Mouse (Mus musculus) MEL (cell line): ENCODE measurements around the gene Uri1. TPM values are rescaled to one million over a fixed set of nuclear protein-coding genes. Genes with fewer than 3 reads are reported as not detected.

Experiments
- DNase-seq: peaks from one replicate; pipeline ENCODE4 v3.0.0; 2011; ENCODE audit warnings: low read depth, low spot score
- H3K27ac ChIP-seq: 2 replicates; pipeline ENCODE4 v1.5.1; 2012; ENCODE audit warnings: low read depth, mild to moderate bottlenecking, control low read depth, low read length, moderate library complexity; ENCODE audit not compliant: control insufficient read depth
- H3K27me3 ChIP-seq, 2 experiments: fragments of 150-350 bp in 1 of 2; sonication (generic) in 1 of 2; 2 replicates each; pipeline ENCODE4 v1.6.1; 2012; ENCODE audit warnings: low read length in 2 of 2, mild to moderate bottlenecking in 2 of 2, improper control_type of control experiment in 1 of 2, moderate library complexity in 1 of 2; ENCODE audit not compliant: insufficient read depth in 2 of 2, control insufficient read depth in 1 of 2
- H3K36me3 ChIP-seq, 2 experiments: 2 replicates each; pipeline ENCODE4 v1.6.1; 2012 to 2014; ENCODE audit warnings: low read length in 2 of 2, improper control_type of control experiment in 1 of 2, inconsistent platforms in 1 of 2, mild to moderate bottlenecking in 1 of 2; ENCODE audit not compliant: insufficient read depth in 2 of 2, control insufficient read depth in 1 of 2
- H3K4me1 ChIP-seq, 2 experiments: fragments of 150-350 bp in 1 of 2; sonication (generic) in 1 of 2; 2 replicates each; pipeline ENCODE4 v1.6.1; 2012; ENCODE audit warnings: low read length in 2 of 2, improper control_type of control experiment in 1 of 2, mild to moderate bottlenecking in 1 of 2; ENCODE audit not compliant: insufficient read depth in 2 of 2, control insufficient read depth in 1 of 2
- H3K4me3 ChIP-seq, 2 experiments: fragments of 150-350 bp in 1 of 2; sonication (generic) in 1 of 2; 2 replicates each; pipeline ENCODE4 v1.5.1; 2012; ENCODE audit warnings: low read depth in 2 of 2, low read length in 2 of 2, mild to moderate bottlenecking in 2 of 2, moderate library complexity in 2 of 2, control low read depth in 1 of 2, improper control_type of control experiment in 1 of 2; ENCODE audit not compliant: control insufficient read depth in 1 of 2, insufficient read depth in 1 of 2
- H3K79me2 ChIP-seq: 2 replicates; pipeline ENCODE4 v1.6.1; 2012; ENCODE audit warnings: mild to moderate bottlenecking, low read length, moderate library complexity; ENCODE audit not compliant: control insufficient read depth, poor library complexity, insufficient read depth
- H3K9ac ChIP-seq: 2 replicates; pipeline ENCODE4 v1.6.1; 2012; ENCODE audit warnings: low read depth, mild to moderate bottlenecking, control low read depth, low read length, moderate library complexity; ENCODE audit not compliant: control insufficient read depth, poor library complexity, severe bottlenecking
- H3K9me3 ChIP-seq: fragments of 150-350 bp; sonication (generic); replicated peaks from 2 replicates; pipeline ENCODE4 v1.6.1; 2012; ENCODE audit warnings: mild to moderate bottlenecking, low read length, improper control_type of control experiment, moderate library complexity; ENCODE audit not compliant: insufficient read depth
- BHLHE40 ChIP-seq: IDR thresholded peaks from 2 replicates; pipeline ENCODE4 v1.6.1; 2012; ENCODE audit warnings: low read depth, mild to moderate bottlenecking, inconsistent platforms, low read length, improper control_type of control experiment, borderline replicate concordance
- CHD1 ChIP-seq: IDR thresholded peaks from 2 replicates; pipeline ENCODE4 v1.6.1; 2012; ENCODE audit warnings: low read depth, mild to moderate bottlenecking, inconsistent platforms, low read length, improper control_type of control experiment
- CHD2 ChIP-seq: IDR thresholded peaks from 2 replicates; pipeline ENCODE4 v1.6.1; 2011; ENCODE audit warnings: low read length, improper control_type of control experiment
- CTCF ChIP-seq, 3 experiments: IDR thresholded peaks in 2 of 3; conservative IDR thresholded peaks in 1 of 3; 2 replicates each; pipeline ENCODE4 v1.5.1; 2011 to 2012; ENCODE audit warnings: low read length in 3 of 3, low read depth in 2 of 3, mild to moderate bottlenecking in 2 of 3, improper control_type of control experiment in 1 of 3, inconsistent platforms in 1 of 3, mixed read lengths in 1 of 3, moderate library complexity in 1 of 3; ENCODE audit not compliant: control insufficient read depth in 1 of 3, insufficient read depth in 1 of 3, poor library complexity in 1 of 3, severe bottlenecking in 1 of 3
- ETS1 ChIP-seq: IDR thresholded peaks from 2 replicates; pipeline ENCODE4 v1.6.1; 2012; ENCODE audit warnings: low read depth, mild to moderate bottlenecking, inconsistent platforms, low read length, improper control_type of control experiment, moderate library complexity
- GABPA ChIP-seq: IDR thresholded peaks from 2 replicates; pipeline ENCODE4 v1.6.1; 2012; ENCODE audit warnings: low read depth, mild to moderate bottlenecking, inconsistent platforms, low read length, improper control_type of control experiment, moderate library complexity
- HCFC1 ChIP-seq: IDR thresholded peaks from 2 replicates; pipeline ENCODE4 v1.6.1; 2012; ENCODE audit warnings: low read depth, mild to moderate bottlenecking, inconsistent platforms, low read length, improper control_type of control experiment, moderate library complexity
- JUND ChIP-seq: IDR thresholded peaks from 2 replicates; pipeline ENCODE4 v1.6.1; 2011; ENCODE audit warnings: low read depth, mild to moderate bottlenecking, improper control_type of control experiment, low read length
- MAX ChIP-seq: IDR thresholded peaks from 2 replicates; pipeline ENCODE4 v1.6.1; 2011; ENCODE audit warnings: low read length, improper control_type of control experiment
- MAZ ChIP-seq: IDR thresholded peaks from 2 replicates; pipeline ENCODE4 v1.6.1; 2012; ENCODE audit warnings: low read depth, mild to moderate bottlenecking, inconsistent platforms, low read length, improper control_type of control experiment
- MYC ChIP-seq: IDR thresholded peaks from 2 replicates; pipeline ENCODE4 v1.6.1; 2011; ENCODE audit warnings: low read depth, mild to moderate bottlenecking, low read length, improper control_type of control experiment, moderate library complexity
- NRF1 ChIP-seq: IDR thresholded peaks from 2 replicates; pipeline ENCODE4 v1.6.1; 2014; ENCODE audit warnings: low read depth, mild to moderate bottlenecking, inconsistent platforms, low read length, improper control_type of control experiment, moderate library complexity; ENCODE audit not compliant: poor library complexity, insufficient read depth, severe bottlenecking
- POLR2A ChIP-seq, 2 experiments: IDR thresholded peaks; 2 replicates each; pipeline ENCODE4 v1.6.1; 2011 to 2012; ENCODE audit warnings: low read length in 2 of 2, mild to moderate bottlenecking in 2 of 2, control low read depth in 1 of 2, improper control_type of control experiment in 1 of 2, low read depth in 1 of 2, moderate library complexity in 1 of 2; ENCODE audit not compliant: control insufficient read depth in 1 of 2, insufficient read depth in 1 of 2, poor library complexity in 1 of 2
- POLR2AphosphoS2 ChIP-seq: IDR thresholded peaks from 2 replicates; pipeline ENCODE4 v1.6.1; 2011; ENCODE audit warnings: low read length, improper control_type of control experiment
- POLR2AphosphoS5 ChIP-seq: IDR thresholded peaks from 2 replicates; pipeline ENCODE4 v1.6.1; 2012; ENCODE audit warnings: low read depth, borderline replicate concordance, mild to moderate bottlenecking, inconsistent platforms, low read length, moderate library complexity, mixed read lengths
- RAD21 ChIP-seq: IDR thresholded peaks from 2 replicates; pipeline ENCODE4 v1.6.1; 2011; ENCODE audit warnings: mild to moderate bottlenecking, low read depth, low read length, improper control_type of control experiment
- RCOR1 ChIP-seq: IDR thresholded peaks from 2 replicates; pipeline ENCODE4 v1.6.1; 2012; ENCODE audit warnings: low read depth, mild to moderate bottlenecking, inconsistent platforms, low read length, improper control_type of control experiment
- TAL1 ChIP-seq: IDR thresholded peaks from 2 replicates; pipeline ENCODE4 v1.6.1; 2012; ENCODE audit warnings: mild to moderate bottlenecking, inconsistent platforms, low read length, moderate library complexity, mixed read lengths
- TCF12 ChIP-seq: IDR thresholded peaks from 2 replicates; pipeline ENCODE4 v1.6.1; 2014; ENCODE audit warnings: low read depth, mild to moderate bottlenecking, inconsistent platforms, low read length, improper control_type of control experiment, moderate library complexity
- UBTF ChIP-seq: IDR thresholded peaks from 2 replicates; pipeline ENCODE4 v1.6.1; 2012; ENCODE audit warnings: low read depth, mild to moderate bottlenecking, inconsistent platforms, low read length, improper control_type of control experiment, moderate library complexity, borderline replicate concordance; ENCODE audit not compliant: insufficient read depth
- ZMIZ1 ChIP-seq: IDR thresholded peaks from 2 replicates; pipeline ENCODE4 v1.6.1; 2012; ENCODE audit warnings: low read depth, mild to moderate bottlenecking, inconsistent platforms, low read length, improper control_type of control experiment, moderate library complexity
- polyA plus RNA-seq, 2 experiments: library from polyadenylated mRNA; stranded (reverse) in 1 of 2; unstranded in 1 of 2; fragments of >175 nt in 1 of 2; fragments of >200 nt in 1 of 2; gene quantifications; 2 replicates each; pipeline versions ENCODE4 v1.2.1 to v1.2.4; 2012; ENCODE audit warnings: low replicate concordance in 2 of 2, low read depth in 1 of 2; ENCODE audit not compliant: insufficient read length in 2 of 2, insufficient read depth in 1 of 2, missing spikeins in 1 of 2
- total RNA-seq: library from RNA; depleted of rRNA; stranded (reverse); fragments of 300-350 nt; gene quantifications from 2 replicates; pipeline ENCODE4 v1.2.3, GENCODE M21; 2012

The Uri1 gene
- total and polyA plus RNA-seq, 3 experiments, result 29.2 to 36.0 TPM; not detected in 1

DNA sequence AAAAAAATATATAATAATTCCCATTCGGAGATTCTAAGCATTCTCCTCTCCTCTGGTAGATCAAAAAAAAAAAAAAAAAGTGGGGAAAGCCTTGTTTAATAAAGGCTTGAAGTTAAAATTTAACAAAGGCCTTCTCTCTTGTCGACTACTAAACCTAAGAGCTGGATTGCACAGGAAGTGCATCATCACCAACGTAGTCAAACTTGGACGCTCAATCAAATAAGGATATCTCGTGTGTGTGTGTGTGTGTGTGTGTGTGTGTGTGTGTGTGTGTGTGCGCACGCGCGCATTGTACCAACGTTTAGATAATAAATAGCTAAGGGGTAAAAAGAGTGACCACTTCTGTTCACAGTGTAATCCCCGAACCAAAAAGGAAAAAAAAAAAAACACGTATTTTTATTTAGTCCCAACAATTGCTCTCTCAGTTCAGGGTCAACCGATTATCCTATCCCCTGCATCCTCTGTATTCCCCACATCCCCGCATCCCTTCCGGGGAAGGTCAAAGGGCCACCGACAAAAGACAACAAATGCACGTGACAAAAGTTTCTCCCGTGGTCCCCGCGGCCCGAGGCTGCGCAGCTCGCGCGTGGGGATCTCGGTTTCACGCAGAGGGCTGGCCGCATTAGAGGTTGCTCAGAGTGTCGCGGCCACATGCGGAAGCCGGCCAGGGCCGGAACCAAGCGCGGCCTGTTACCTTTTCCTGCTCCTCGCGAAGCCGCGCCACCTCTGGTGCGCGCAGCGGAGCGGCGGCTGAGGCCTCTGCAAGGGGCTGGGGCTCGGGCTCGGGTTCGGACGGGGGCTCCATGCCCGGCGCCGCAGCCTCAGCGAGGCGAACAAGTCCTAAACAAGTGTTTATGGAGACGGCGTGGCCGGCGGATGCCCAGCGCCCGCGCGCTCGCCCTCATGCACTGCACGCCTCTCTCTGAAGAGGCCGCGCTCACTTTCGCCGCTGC lies 4.7 kb downstream of the Uri1 start (continued):
- no peak for TF ChIP-seq UBTF
- 0 out of 2 replicates have a peak, but pooled peaks have one; percentile 72 for TF ChIP-seq CHD1
- peak; percentile 70 for TF ChIP-seq NRF1
- peak; percentile 70 for TF ChIP-seq BHLHE40
- no peak for TF ChIP-seq CHD2

DNA sequence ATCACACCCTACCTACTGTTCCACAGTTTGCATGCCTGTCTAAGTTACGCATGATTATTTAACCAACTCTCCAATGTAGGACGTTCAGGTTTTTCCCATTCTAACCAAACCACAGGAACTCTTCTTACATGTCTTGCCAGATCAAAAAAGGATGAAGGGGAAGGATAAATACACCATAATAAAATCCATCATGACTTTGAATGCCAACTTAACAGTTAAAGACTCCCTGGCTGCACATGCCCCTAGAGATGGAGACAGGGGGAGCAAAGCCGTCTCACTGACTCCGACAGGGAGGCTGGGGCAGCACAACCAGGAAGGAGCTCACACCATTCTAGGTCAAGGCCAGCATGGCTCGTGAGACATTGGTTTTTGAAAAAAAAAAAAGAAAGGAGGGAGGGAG lies 8.0 kb downstream of the Uri1 start:
- TF ChIP-seq POLR2A (IDR thresholded peaks at IDR 0.05; ENCODE audit: control insufficient read depth in 1 of 2, insufficient read depth in 1 of 2, low read depth in 1 of 2, low read length in 2 of 2, poor library complexity in 1 of 2), result no peak
- TF ChIP-seq CTCF (IDR thresholded peaks at IDR 0.05 in 2 of 3, conservative IDR thresholded peaks at IDR 0.05 in 1 of 3; ENCODE audit: control insufficient read depth in 1 of 3, insufficient read depth in 1 of 3, low read depth in 2 of 3, low read length in 3 of 3, poor library complexity in 1 of 3, severe bottlenecking in 1 of 3), result no peak
- no peak for TF ChIP-seq MAX
- no peak for TF ChIP-seq JUND
- no peak for TF ChIP-seq RCOR1
- TF ChIP-seq HCFC1, result no peak
- no peak for TF ChIP-seq TCF12
- TF ChIP-seq, all 39 proteins: peak for 0
- Histone ChIP-seq H3K27ac (no peak overlapping the region), H3K36me3 (peaks cover 0 to 38% of the 10 kb centered on the region in 2 experiments; a peak in 2 of 4 replicates), H3K27me3 (no peaks in the 10 kb centered on the region), H3K9me3 (no peaks in the 10 kb centered on the region), H3K4me1 (peaks cover 6 to 11% of the 10 kb centered on the region in 2 experiments; a peak in 3 of 4 replicates), H3K9ac (no peak overlapping the region), H3K79me2 (peaks cover 63% of the 10 kb centered on the region), H3K4me3 (no peak overlapping the region)
- DNase-seq, result no peak

DNA sequence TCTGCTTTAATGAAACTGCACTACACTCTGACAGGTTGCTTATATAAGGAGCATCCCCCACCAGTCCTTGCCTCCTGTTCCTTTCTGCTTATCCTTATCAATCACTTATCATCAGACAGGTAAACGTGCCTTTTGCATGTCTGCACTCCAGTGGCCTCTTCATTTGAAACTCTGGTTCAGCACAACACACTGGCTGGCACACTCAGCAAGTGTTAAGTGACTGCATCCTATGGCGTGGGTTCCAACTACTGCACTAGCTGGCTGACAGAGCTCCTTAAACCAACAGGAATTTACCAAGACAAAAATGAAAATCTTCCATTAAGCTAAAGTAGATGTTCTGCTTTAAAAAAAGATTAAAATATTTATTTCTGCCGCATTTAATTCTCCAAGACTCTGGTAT lies 9.4 kb downstream of the Uri1 start:
- no peaks in the 10 kb centered on the region for H3K27me3 ChIP-seq
- no peaks in the 10 kb centered on the region for H3K9me3 ChIP-seq
- no peak overlapping the region for H3K4me3 ChIP-seq
- H3K79me2 ChIP-seq, result peaks cover 67% of the 10 kb centered on the region
- no peak overlapping the region for H3K27ac ChIP-seq
- TF ChIP-seq RAD21, result no peak
- no peak for TF ChIP-seq ETS1
- no peak for TF ChIP-seq POLR2AphosphoS2
- TF ChIP-seq GABPA, result no peak
- TF ChIP-seq MYC, result no peak
- TF ChIP-seq ZMIZ1, result no peak
- TF ChIP-seq TCF12, result no peak
- TF ChIP-seq MAZ, result no peak
- no peak for TF ChIP-seq POLR2AphosphoS5
- no peak for TF ChIP-seq TAL1
- no peak for TF ChIP-seq MAX
- TF ChIP-seq CTCF (IDR thresholded peaks at IDR 0.05 in 2 of 3, conservative IDR thresholded peaks at IDR 0.05 in 1 of 3; ENCODE audit: control insufficient read depth in 1 of 3, insufficient read depth in 1 of 3, low read depth in 2 of 3, low read length in 3 of 3, poor library complexity in 1 of 3, severe bottlenecking in 1 of 3), result no peak
- no peak for TF ChIP-seq CHD2
- no peak for TF ChIP-seq CHD1
- TF ChIP-seq, all 39 proteins: peak for 0
- H3K9ac ChIP-seq, result no peak overlapping the region
- no peak for DNase-seq
- H3K36me3 ChIP-seq, result peaks cover 0 to 36% of the 10 kb centered on the region in 2 experiments; a peak in 2 of 4 replicates
- peaks cover 6 to 11% of the 10 kb centered on the region in 2 experiments; a peak in 3 of 4 replicates for H3K4me1 ChIP-seq
